Comparison of ENCODE assay signal across 11 mouse cellular contexts in genomic region chr10:119052441-119053041, GRCm38 (mm10).
DNase-seq lines count a peak whose midpoint lies in the region; ATAC-seq and TF ChIP-seq lines count a peak whose summit lies in the region.
"Had no signal": no experiment of that assay in that cellular context is flagged by ENCODE, and none has a peak within 500 bp of the region (broad histone marks: within the 10 kb centered on the region; RNA-seq: fewer than 3 reads in every experiment).

No protein-coding gene starts in this region.

- H3K4me3 ChIP-seq in heart, embryonic 11.5 days (ENCODE audit: low read depth, low read length): no peak overlapping the region
- H3K4me3 ChIP-seq in liver, postnatal 0 days (ENCODE audit: low read depth, low read length): no peak overlapping the region
- H3K4me3 ChIP-seq in liver, embryonic 12.5 days: no peak overlapping the region
- no peak overlapping the region for H3K4me3 ChIP-seq in embryonic facial prominence, embryonic 15.5 days (replicated peaks)
- H3K4me3 ChIP-seq: limb, embryonic 15.5 days had no signal

- 59% methylated on average over 1 of the region's 1 CpGs for WGBS in heart, embryonic 11.5 days (ENCODE audit: insufficient replicate concordance)
- WGBS in liver, postnatal 0 days (ENCODE audit: insufficient replicate concordance): 47% methylated on average over 1 of the region's 1 CpGs
- WGBS in liver, embryonic 12.5 days (ENCODE audit: insufficient replicate concordance): 45% methylated on average over 1 of the region's 1 CpGs
- WGBS in embryonic facial prominence, embryonic 15.5 days: 56% methylated on average over 1 of the region's 1 CpGs

- H3K4me1 ChIP-seq in heart, embryonic 11.5 days (ENCODE audit: control insufficient read depth, insufficient read depth, low read length): peaks cover 9% of the 10 kb centered on the region; the same call in 1 of the 2 replicates
- H3K4me1 ChIP-seq in liver, postnatal 0 days (ENCODE audit: insufficient read depth): peaks cover 8% of the 10 kb centered on the region
- H3K4me1 ChIP-seq in liver, embryonic 12.5 days: peaks cover 8% of the 10 kb centered on the region; the same call in 1 of the 2 replicates
- peaks cover 32% of the 10 kb centered on the region for H3K4me1 ChIP-seq in embryonic facial prominence, embryonic 15.5 days

- TF ChIP-seq CTCF in liver, postnatal 0 days (IDR thresholded peaks at IDR 0.05; ENCODE audit: low read depth): 0 out of 2 replicates have a peak, but pooled peaks have one; percentile 4

- H3K27ac ChIP-seq in heart, embryonic 11.5 days (ENCODE audit: low read depth, low read length): 0 out of 2 replicates have a peak overlapping the region, but pooled peaks have one; percentile 35
- no peak overlapping the region for H3K27ac ChIP-seq in liver, postnatal 0 days (ENCODE audit: low read depth)
- H3K27ac ChIP-seq in liver, embryonic 12.5 days: no peak overlapping the region
- H3K27ac ChIP-seq in embryonic facial prominence, embryonic 15.5 days (replicated peaks): peak overlapping the region; percentile 9; the same call in 1 of the 2 replicates
- H3K27ac ChIP-seq: hindbrain, embryonic 14.5 days had no signal

- H3K9me3 ChIP-seq in heart, embryonic 11.5 days (replicated peaks; ENCODE audit: control insufficient read depth, low read length): no peaks in the 10 kb centered on the region
- no peaks in the 10 kb centered on the region for H3K9me3 ChIP-seq in liver, postnatal 0 days (ENCODE audit: low read length)
- no peaks in the 10 kb centered on the region for H3K9me3 ChIP-seq in liver, embryonic 12.5 days (replicated peaks)
- no peaks in the 10 kb centered on the region for H3K9me3 ChIP-seq in embryonic facial prominence, embryonic 15.5 days (replicated peaks)
- H3K9me3 ChIP-seq: limb, embryonic 15.5 days had no signal

- H3K9ac ChIP-seq in heart, embryonic 11.5 days (ENCODE audit: low read depth, low read length): no peak overlapping the region
- H3K9ac ChIP-seq in liver, postnatal 0 days (replicated peaks): no peak overlapping the region
- no peak overlapping the region for H3K9ac ChIP-seq in liver, embryonic 12.5 days
- no peak overlapping the region for H3K9ac ChIP-seq in embryonic facial prominence, embryonic 15.5 days
- H3K9ac ChIP-seq: hindbrain, embryonic 14.5 days; limb, embryonic 15.5 days had no signal

- intact Hi-C loops in heart, postnatal 14 days (cut with DNase I): no loop called here

- no peak for DNase-seq in heart, postnatal 14 days
- DNase-seq in liver, postnatal 0 days: no peak
- peak; percentile 51 for DNase-seq in Muller cell, postnatal 12 days (ENCODE audit: inconsistent ontology term)
- DNase-seq: adrenal gland, adult 8-10 months; thymus, postnatal 14 days had no signal

- no peak for TF ChIP-seq EP300 in liver, postnatal 0 days (IDR thresholded peaks at IDR 0.05; ENCODE audit: low read depth)

- 0 out of 2 replicates have a peak, but pooled peaks have one; percentile 31 for ATAC-seq in heart, embryonic 11.5 days (replicated peaks; ENCODE audit: insufficient number of reproducible peaks, low FRiP score, low TSS enrichment)
- peak; percentile 48; the same call in 1 of the 2 replicates for ATAC-seq in liver, postnatal 0 days
- no peak for ATAC-seq in liver, embryonic 12.5 days
- ATAC-seq in embryonic facial prominence, embryonic 15.5 days (ENCODE audit: insufficient number of reproducible peaks, low FRiP score, low TSS enrichment, low read depth): no peak
- no peak for ATAC-seq in megakaryocyte-erythroid progenitor cell, adult 5-6 weeks (replicated peaks; ENCODE audit: low FRiP score, low TSS enrichment, poor library complexity, severe bottlenecking)

- no peak overlapping the region for H3K4me2 ChIP-seq in heart, embryonic 11.5 days
- no peak overlapping the region for H3K4me2 ChIP-seq in liver, postnatal 0 days (ENCODE audit: low read depth, low read length)
- no peak overlapping the region for H3K4me2 ChIP-seq in liver, embryonic 12.5 days
- H3K4me2 ChIP-seq in embryonic facial prominence, embryonic 15.5 days (replicated peaks): no peak overlapping the region
- H3K4me2 ChIP-seq: hindbrain, embryonic 14.5 days; limb, embryonic 15.5 days had no signal

- no peaks in the 10 kb centered on the region for H3K36me3 ChIP-seq in heart, embryonic 11.5 days (ENCODE audit: control insufficient read depth, insufficient read depth, low read length)
- no peaks in the 10 kb centered on the region for H3K36me3 ChIP-seq in liver, postnatal 0 days (replicated peaks; ENCODE audit: insufficient read depth, low read length)
- no peaks in the 10 kb centered on the region for H3K36me3 ChIP-seq in liver, embryonic 12.5 days
- no peaks in the 10 kb centered on the region for H3K36me3 ChIP-seq in embryonic facial prominence, embryonic 15.5 days
- H3K36me3 ChIP-seq: limb, embryonic 15.5 days had no signal

- H3K27me3 ChIP-seq in heart, embryonic 11.5 days (ENCODE audit: control insufficient read depth, insufficient read depth, low read length): no peaks in the 10 kb centered on the region
- H3K27me3 ChIP-seq in liver, postnatal 0 days (ENCODE audit: insufficient read depth, low read length): no peaks in the 10 kb centered on the region
- H3K27me3 ChIP-seq in liver, embryonic 12.5 days (replicated peaks): 0 out of 2 replicates have a peak, but pooled peaks cover 4% of the 10 kb centered on the region
- no peaks in the 10 kb centered on the region for H3K27me3 ChIP-seq in embryonic facial prominence, embryonic 15.5 days
- H3K27me3 ChIP-seq: limb, embryonic 15.5 days had no signal

Comparison
In these comparisons a context has a peak if more than half of its experiments do, and no peak if none do; other contexts are left out.
1. ATAC-seq: peak in heart, embryonic 11.5 days (single experiment) and liver, postnatal 0 days (single experiment); none in liver, embryonic 12.5 days (single experiment), embryonic facial prominence, embryonic 15.5 days (single experiment) and megakaryocyte-erythroid progenitor cell, adult 5-6 weeks (single experiment).
2. H3K27ac ChIP-seq: peak in heart, embryonic 11.5 days (single experiment) and embryonic facial prominence, embryonic 15.5 days (single experiment); none in liver, postnatal 0 days (single experiment) and liver, embryonic 12.5 days (single experiment).